Mouse (Mus musculus) olfactory bulb, adult 2 months (tissue): ENCODE results near the gene Hoxa5.

Experiments
- CTCF ChIP-seq: fragments of 200-500 bp; IDR thresholded peaks from 2 replicates; pipeline ENCODE4 v1.5.1; 2012; ENCODE audit warnings: low read depth, mild to moderate bottlenecking, low read length, moderate library complexity; ENCODE audit not compliant: insufficient read depth
- POLR2A ChIP-seq: fragments of 200-500 bp; IDR thresholded peaks from 2 replicates; pipeline ENCODE4 v1.6.1; 2012; ENCODE audit warnings: mild to moderate bottlenecking, low read depth, low read length, moderate library complexity; ENCODE audit not compliant: insufficient read depth

GRCm38 (mm10) chr6:52170898-52171223, 33.5 kb downstream of the Hoxa5 start:
- no peak for TF ChIP-seq CTCF
- TF ChIP-seq POLR2A, result no peak
